Mouse (Mus musculus) limb, embryonic 11.5 days (tissue): ENCODE measurements at regions not wholly inside any gene's neighbourhood (a gene's known extent, or its start where the extent isn't known, plus 50 kb on each side); places are given as distances from the start of the nearest gene placed in this dataset.
A peak's percentile ranks its signal among the peaks of the same experiment; 100 is the strongest.

Source experiments
- ATAC-seq: fragments of 200-750 bp; cut with Nextera tagmentation; 2 replicates; pipeline ENCODE4 v1.8.0; 2017; ENCODE audit warnings: low read depth; ENCODE audit not compliant: insufficient number of reproducible peaks, low FRiP score, low TSS enrichment
- DNase-seq: peaks from one replicate; pipeline ENCODE4 v3.0.0-alpha.2; 2015; ENCODE audit warnings: low spot score
- H3K27ac ChIP-seq: fragments of 300-500 bp; sonication (generic); replicated peaks from 2 replicates; pipeline ENCODE4 v1.5.1; 2014; ENCODE audit warnings: low read depth, mild to moderate bottlenecking, low read length
- H3K27me3 ChIP-seq: fragments of 300-500 bp; sonication (generic); 2 replicates; pipeline ENCODE4 v1.6.1; 2014; ENCODE audit warnings: mild to moderate bottlenecking, low read length, mixed read lengths; ENCODE audit not compliant: control insufficient read depth, insufficient read depth
- H3K36me3 ChIP-seq: fragments of 300-500 bp; sonication (generic); 2 replicates; pipeline ENCODE4 v1.6.1; 2014; ENCODE audit warnings: mild to moderate bottlenecking, low read length, moderate library complexity, mixed read lengths; ENCODE audit not compliant: control insufficient read depth, insufficient read depth
- H3K4me1 ChIP-seq: fragments of 300-500 bp; sonication (generic); 2 replicates; pipeline ENCODE4 v1.6.1; 2014; ENCODE audit warnings: low read length, mixed read lengths; ENCODE audit not compliant: control insufficient read depth, insufficient read depth
- H3K4me2 ChIP-seq: fragments of 300-500 bp; sonication (generic); 2 replicates; pipeline ENCODE4 v1.6.1; 2014; ENCODE audit warnings: low read depth, mild to moderate bottlenecking, moderate library complexity; ENCODE audit not compliant: severe bottlenecking
- H3K4me3 ChIP-seq: fragments of 300-500 bp; sonication (generic); 2 replicates; pipeline ENCODE4 v1.5.1; 2014; ENCODE audit warnings: low read depth, low read length
- H3K9ac ChIP-seq: fragments of 300-500 bp; sonication (generic); 2 replicates; pipeline ENCODE4 v1.6.1; 2014; ENCODE audit warnings: mild to moderate bottlenecking, low read length
- H3K9me3 ChIP-seq: fragments of 300-500 bp; sonication (generic); 2 replicates; pipeline ENCODE4 v1.6.1; 2016; ENCODE audit warnings: low read length; ENCODE audit not compliant: control insufficient read depth
- WGBS: fragments of 180-500 bp; shearing (Covaris S2); extraction: QIAGEN DNeasy Blood & Tissue Kit; methylation state at CpG from one replicate; pipeline ENCODE4 v1.1.7; 2014; 5-methylcytosine and 5-hydroxymethylcytosine counted together

DNA sequence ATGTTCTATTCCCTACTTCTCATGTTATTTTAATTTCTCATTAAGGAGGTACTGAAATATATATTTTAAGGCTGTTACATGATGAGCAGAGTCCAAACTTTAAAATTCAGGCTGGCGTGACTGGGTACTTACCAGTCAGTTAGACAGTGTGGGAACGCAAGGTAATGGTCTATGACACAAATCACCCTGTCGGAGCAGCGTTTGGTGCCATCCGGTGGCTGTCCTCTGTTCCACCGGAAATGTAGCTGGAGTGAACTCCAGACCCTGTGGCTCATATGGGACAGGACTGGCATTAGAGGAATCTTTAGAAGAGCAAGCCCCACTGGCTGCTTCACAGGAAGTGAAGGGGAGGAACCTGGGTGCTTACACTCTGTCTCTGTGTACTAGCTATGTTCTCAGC, 388.0 kb downstream of the Adam3 start:
- DNase-seq = peak; percentile 35
- Histone ChIP-seq H3K4me3 (no peak overlapping the region), H3K4me2 (no peak overlapping the region), H3K27me3 (no peaks in the 10 kb centered on the region), H3K9me3 (no peaks in the 10 kb centered on the region), H3K27ac (no peak overlapping the region), H3K36me3 (no peaks in the 10 kb centered on the region), H3K9ac (no peak overlapping the region), H3K4me1 (peaks cover 6% of the 10 kb centered on the region)
- no peak for ATAC-seq
- 64% methylated on average over 6 of the region's 6 CpGs for WGBS

DNA sequence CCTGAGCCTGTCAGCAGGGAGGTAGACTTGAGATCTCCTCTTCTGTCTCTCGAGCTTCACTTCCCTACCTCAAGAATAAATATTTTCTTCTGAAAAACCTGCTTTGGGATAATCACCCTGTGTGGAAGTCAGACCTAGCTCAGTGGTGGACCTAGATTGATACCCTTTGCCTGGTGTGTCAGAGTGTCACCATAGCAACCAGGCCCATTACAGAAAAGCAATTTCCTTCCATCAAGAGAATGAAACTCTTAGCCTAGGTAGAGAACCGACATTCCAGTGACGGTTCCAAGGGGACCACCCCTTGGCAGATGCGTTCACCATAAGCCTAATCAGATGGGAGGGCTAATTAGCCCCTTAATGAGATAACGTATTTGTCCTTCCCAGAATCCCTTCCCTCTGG, 389.9 kb downstream of the Adam3 start:
- no peaks in the 10 kb centered on the region for H3K27me3 ChIP-seq
- no peak for ATAC-seq
- peaks cover 6% of the 10 kb centered on the region for H3K4me1 ChIP-seq
- H3K9me3 ChIP-seq = no peaks in the 10 kb centered on the region
- no peaks in the 10 kb centered on the region for H3K36me3 ChIP-seq
- no peak overlapping the region for H3K4me3 ChIP-seq
- WGBS = 38% methylated on average over 5 of the region's 5 CpGs
- H3K9ac ChIP-seq = no peak overlapping the region
- no peak for DNase-seq
- no peak overlapping the region for H3K27ac ChIP-seq
- no peak overlapping the region for H3K4me2 ChIP-seq

DNA sequence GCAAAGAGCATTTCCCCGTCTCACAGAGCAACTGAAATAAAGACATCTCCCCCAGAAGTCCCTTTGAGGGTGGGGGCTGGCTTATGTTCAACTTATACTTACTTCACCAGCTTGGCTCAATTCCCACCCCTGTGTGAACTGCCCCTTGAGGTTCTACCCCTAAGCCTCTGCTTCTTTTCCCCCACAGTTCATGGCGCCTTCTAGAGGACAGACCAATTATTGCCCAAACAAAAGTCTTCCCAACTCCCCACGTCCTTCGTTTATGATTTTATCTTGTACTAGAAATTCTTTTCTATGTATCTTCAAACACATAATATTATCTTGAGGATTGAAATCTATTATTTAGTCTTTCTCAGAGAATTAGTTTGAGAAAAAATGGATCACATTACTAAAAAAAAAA, 391.9 kb downstream of the Adam3 start:
- peaks cover 6% of the 10 kb centered on the region for H3K4me1 ChIP-seq
- H3K27me3 ChIP-seq = no peaks in the 10 kb centered on the region
- H3K36me3 ChIP-seq = no peaks in the 10 kb centered on the region
- DNase-seq = no peak
- H3K9ac ChIP-seq = no peak overlapping the region
- no peak overlapping the region for H3K27ac ChIP-seq
- H3K4me3 ChIP-seq = no peak overlapping the region
- ATAC-seq = no peak
- 81% methylated on average over 4 of the region's 4 CpGs for WGBS
- H3K9me3 ChIP-seq = no peaks in the 10 kb centered on the region
- H3K4me2 ChIP-seq = no peak overlapping the region

DNA sequence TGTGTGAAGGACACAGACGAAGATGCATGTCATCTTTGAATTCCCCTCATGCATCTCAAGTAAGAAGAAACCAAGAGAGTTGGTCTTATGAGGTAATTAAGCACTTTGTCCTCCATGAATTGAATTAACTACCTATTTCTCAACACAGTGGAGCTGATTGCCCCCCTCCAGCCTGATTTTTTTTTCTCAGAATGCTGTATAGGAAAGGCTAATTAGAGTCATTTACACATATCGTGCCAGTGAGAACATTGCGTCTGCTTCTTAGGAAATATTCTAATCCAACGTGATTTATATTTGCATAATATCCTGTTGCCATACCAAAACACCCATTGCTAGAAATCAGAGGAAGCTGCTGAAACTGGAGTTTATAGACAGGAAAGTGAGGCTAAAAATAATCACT, 414.8 kb downstream of the Adam3 start:
- no peak overlapping the region for H3K9ac ChIP-seq
- no peak for DNase-seq
- no peak for ATAC-seq

DNA sequence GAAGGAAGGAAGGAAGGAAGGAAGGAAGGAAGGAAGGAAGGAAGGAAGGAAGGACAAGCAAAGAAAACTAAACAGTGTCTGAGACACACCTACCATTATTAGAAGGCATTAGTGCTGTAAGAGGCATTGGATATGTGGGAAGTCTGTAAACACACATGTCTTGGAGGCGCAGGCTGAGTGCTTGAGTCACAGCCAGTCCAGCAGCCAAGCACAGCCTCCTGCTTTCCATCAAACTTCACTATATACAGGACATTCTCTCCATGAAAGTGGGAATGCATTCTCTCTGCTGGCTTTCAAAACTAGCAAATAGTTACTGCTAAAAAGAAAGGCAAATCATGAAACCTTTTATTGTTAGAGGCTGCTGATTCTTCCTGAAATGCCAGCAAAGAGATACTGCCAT, 431.1 kb downstream of the Adam3 start:
- ATAC-seq (no peak), DNase-seq (no peak)
- Histone ChIP-seq H3K9ac (no peak overlapping the region), H3K4me2 (no peak overlapping the region), H3K9me3 (peaks cover 2% of the 10 kb centered on the region; the same call in 1 of the 2 replicates), H3K4me3 (no peak overlapping the region), H3K27me3 (no peaks in the 10 kb centered on the region), H3K36me3 (no peaks in the 10 kb centered on the region), H3K27ac (no peak overlapping the region), H3K4me1 (no peaks in the 10 kb centered on the region; the same call in 1 of the 2 replicates)
- WGBS = 88% methylated on average over 1 of the region's 1 CpGs

More for the DNA sequence above, 414.8 kb downstream of the Adam3 start:
- H3K4me1 ChIP-seq = no peaks in the 10 kb centered on the region
- 71% methylated on average over 4 of the region's 4 CpGs for WGBS
- H3K9me3 ChIP-seq = no peaks in the 10 kb centered on the region
- no peak overlapping the region for H3K4me3 ChIP-seq
- H3K27ac ChIP-seq = no peak overlapping the region
- no peak overlapping the region for H3K4me2 ChIP-seq
- no peaks in the 10 kb centered on the region for H3K27me3 ChIP-seq
- H3K36me3 ChIP-seq = no peaks in the 10 kb centered on the region

DNA sequence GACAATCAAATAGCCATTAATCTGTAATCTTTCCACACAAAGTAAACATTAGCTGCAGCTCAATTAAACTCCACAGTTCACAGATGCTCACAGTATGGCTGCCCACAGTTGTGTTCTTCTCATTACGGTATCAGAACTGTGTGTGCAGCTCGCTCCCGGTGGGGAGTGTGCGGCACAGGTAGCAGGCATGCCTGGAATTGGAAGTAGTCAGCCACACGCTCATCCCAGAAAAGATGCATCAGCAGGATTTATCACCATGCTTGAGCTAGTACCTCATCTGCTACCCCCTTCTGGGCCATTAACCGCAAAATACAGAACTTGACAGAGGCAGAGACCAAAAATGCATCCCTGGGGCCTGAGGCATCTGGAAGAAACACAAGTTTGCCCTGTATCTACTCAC, 437.8 kb downstream of the Adam3 start:
- no peaks in the 10 kb centered on the region for H3K4me1 ChIP-seq
- no peak overlapping the region for H3K4me3 ChIP-seq
- H3K27ac ChIP-seq = no peak overlapping the region
- H3K27me3 ChIP-seq = no peaks in the 10 kb centered on the region
- no peaks in the 10 kb centered on the region for H3K36me3 ChIP-seq
- H3K4me2 ChIP-seq = no peak overlapping the region
- H3K9me3 ChIP-seq = peaks cover 2% of the 10 kb centered on the region; the same call in 1 of the 2 replicates
- 90% methylated on average over 6 of the region's 6 CpGs for WGBS
- H3K9ac ChIP-seq = no peak overlapping the region
- no peak for ATAC-seq
- DNase-seq = no peak

DNA sequence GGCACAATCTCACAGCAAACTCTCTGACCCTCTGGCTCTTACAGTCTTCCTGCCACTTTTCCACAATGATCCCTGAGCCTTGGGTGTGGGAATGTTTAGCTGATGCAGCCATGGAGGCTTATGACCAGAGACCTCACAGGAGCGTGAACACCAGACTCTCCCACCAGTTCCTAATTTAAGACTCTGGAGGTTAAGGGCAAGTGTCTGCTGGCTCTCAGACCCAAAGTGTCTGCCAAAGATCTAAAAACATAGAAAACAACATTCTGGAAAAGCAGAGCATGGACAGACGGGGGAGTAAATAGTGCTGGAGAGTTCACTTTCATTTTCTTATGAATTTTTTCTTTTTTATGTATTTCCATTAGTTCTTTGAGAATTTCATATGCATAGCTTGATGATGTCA, 440.7 kb downstream of the Adam3 start:
- 82% methylated on average over 2 of the region's 2 CpGs for WGBS
- H3K4me3 ChIP-seq = no peak overlapping the region
- no peak overlapping the region for H3K4me2 ChIP-seq
- no peaks in the 10 kb centered on the region for H3K36me3 ChIP-seq
- DNase-seq (no peak), ATAC-seq (no peak)
- H3K27ac ChIP-seq = no peak overlapping the region
- no peak overlapping the region for H3K9ac ChIP-seq
- H3K4me1 ChIP-seq = no peaks in the 10 kb centered on the region
- H3K9me3 ChIP-seq = no peaks in the 10 kb centered on the region
- H3K27me3 ChIP-seq = no peaks in the 10 kb centered on the region

DNA sequence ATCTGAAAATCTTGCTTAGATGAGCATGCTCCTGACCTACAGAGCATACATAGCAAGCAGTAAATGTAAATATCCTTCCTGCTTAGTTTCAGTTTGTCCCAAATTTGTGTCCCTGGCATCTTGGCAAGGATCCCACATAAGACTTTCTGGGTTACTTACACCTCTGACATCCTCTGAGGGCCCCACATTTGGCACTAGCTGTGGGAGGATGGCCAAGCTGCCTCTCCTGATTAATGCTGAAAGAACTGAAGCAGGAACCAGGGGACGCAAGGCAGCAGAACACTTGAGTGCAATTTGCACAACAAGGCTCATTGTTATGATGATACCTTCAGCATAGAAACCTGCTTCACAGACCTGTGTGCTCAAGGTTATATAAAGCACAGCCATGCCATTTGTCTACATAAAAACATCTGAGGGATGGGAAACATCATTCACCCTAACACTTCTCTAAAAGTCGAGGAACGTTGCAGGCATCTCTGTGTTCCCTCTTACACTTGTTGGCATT, 441.7 kb downstream of the Adam3 start:
- WGBS = 76% methylated on average over 3 of the region's 3 CpGs
- no peaks in the 10 kb centered on the region for H3K36me3 ChIP-seq
- no peaks in the 10 kb centered on the region for H3K27me3 ChIP-seq
- no peak overlapping the region for H3K4me2 ChIP-seq
- H3K4me1 ChIP-seq = no peaks in the 10 kb centered on the region
- no peak overlapping the region for H3K4me3 ChIP-seq
- H3K9me3 ChIP-seq = no peaks in the 10 kb centered on the region
- no peak overlapping the region for H3K9ac ChIP-seq
- ATAC-seq (no peak), DNase-seq (no peak)
- H3K27ac ChIP-seq = no peak overlapping the region

DNA sequence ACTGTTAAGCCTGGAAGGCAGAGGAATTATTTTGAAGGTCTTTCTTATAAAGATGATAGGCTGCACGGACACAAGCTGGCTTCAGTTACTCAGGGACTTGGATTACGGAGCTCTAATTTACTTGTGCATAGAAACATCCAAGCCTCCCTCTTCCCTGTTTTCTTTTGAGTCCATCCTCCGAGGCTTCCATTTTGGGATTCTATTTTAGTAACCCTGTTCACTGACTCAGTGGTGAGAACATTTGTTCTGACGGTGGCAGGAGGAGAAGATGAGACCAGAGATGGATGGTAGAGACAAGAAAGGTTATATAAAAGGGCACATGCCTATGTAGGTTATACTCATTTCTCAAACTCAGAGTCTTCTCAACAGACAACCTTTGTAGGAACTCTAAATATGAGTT, 445.4 kb downstream of the Adam3 start:
- Histone ChIP-seq H3K4me2 (no peak overlapping the region), H3K9ac (no peak overlapping the region), H3K27ac (no peak overlapping the region), H3K4me1 (no peaks in the 10 kb centered on the region), H3K9me3 (no peaks in the 10 kb centered on the region), H3K4me3 (no peak overlapping the region), H3K36me3 (no peaks in the 10 kb centered on the region), H3K27me3 (no peaks in the 10 kb centered on the region)
- ATAC-seq (no peak), DNase-seq (no peak)
- 86% methylated on average over 4 of the region's 4 CpGs for WGBS
